Mouse (Mus musculus) T-cell, adult 66 days (primary cell): Measurements from ENCODE around the gene Mxi1. TPM values are rescaled to one million over a fixed set of nuclear protein-coding genes. Genes with fewer than 3 reads are reported as not detected.

Source experiments
- total RNA-seq, 2 experiments: library from RNA; stranded (reverse); gene quantifications; 3 replicates in 1 of 2; 4 replicates in 1 of 2; pipeline ENCODE4 v1.2.4; 2023

Gene Mxi1
- total RNA-seq = 10 to 100 TPM; 26.2 to 26.7 TPM

DNA sequence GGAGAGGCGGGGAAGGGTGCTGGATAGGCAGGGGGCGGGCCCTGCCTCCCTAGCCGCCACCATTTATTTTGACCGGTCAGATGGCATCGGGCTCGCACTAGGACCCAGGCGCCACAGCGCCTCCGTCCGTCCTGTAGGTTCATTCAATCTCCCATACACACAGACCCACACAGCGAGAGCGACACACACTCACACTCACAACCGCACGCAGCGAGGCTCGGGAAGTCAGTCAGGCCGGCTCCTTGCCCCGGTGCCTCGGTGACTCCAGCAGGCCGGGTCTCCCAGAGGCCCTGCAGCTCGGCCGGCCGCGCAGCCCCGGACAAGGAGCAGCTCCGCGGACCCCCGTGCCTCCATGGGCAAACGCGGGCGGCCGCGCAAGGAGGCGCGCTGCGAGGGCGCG, at the start of gene Mxi1:
Mxi1 (plus strand) TSS at position 171 of the 400 bp plus-strand sequence.

GRCm38 (mm10) chr19:53371666-53372065, 61.3 kb downstream of the Mxi1 start, which contains the start of gene Gm10197:
Gene Gm10197, minus strand, starts transcription at chr19:53371766.

GRCm38 (mm10) chr19:53390495-53391007, 80.2 kb downstream of the Mxi1 start, which contains the start of gene Smndc1:
Gene Smndc1, minus strand, starts transcription at chr19:53390578.

Other genes with a start within 250 kb of the Mxi1 start
- gene Add3, start 170.1 kb upstream of the Mxi1 start, total RNA-seq = 100 to 1,000 TPM; 238 to 256 TPM
- not detected for gene Gm10197, start 61.2 kb downstream of the Mxi1 start, total RNA-seq
- 100 to 1,000 TPM in 1 of 2 experiments, 10 to 100 TPM in 1; 91.8 to 105 TPM for gene Smndc1, start 80.1 kb downstream of the Mxi1 start, total RNA-seq
- 100 to 1,000 TPM; 158 to 164 TPM for gene Dusp5, start 218.6 kb downstream of the Mxi1 start, total RNA-seq